Mouse (Mus musculus) forebrain, postnatal 0 days (tissue): ENCODE results near the gene Gatad1. TPM values are rescaled to one million over a fixed set of nuclear protein-coding genes. Genes with fewer than 3 reads are reported as not detected.

Source experiments
- ATAC-seq: fragments of 200-750 bp; cut with Nextera tagmentation; 2 replicates; pipeline ENCODE4 v1.8.0; 2017; ENCODE audit warnings: mild to moderate bottlenecking, moderate library complexity
- DNase-seq: peaks from one replicate; pipeline ENCODE4 v3.0.0-alpha.2; 2015
- H3K27ac ChIP-seq: fragments of 300-500 bp; sonication (generic); 2 replicates; pipeline ENCODE4 v1.5.1; 2014; ENCODE audit warnings: low read depth, mild to moderate bottlenecking, antibody characterized with exemption, low read length, moderate library complexity, mixed read lengths
- H3K27me3 ChIP-seq: fragments of 300-500 bp; sonication (generic); 2 replicates; pipeline ENCODE4 v1.6.1; 2014; ENCODE audit warnings: mild to moderate bottlenecking, low read length, mixed read lengths; ENCODE audit not compliant: insufficient read depth
- H3K36me3 ChIP-seq: fragments of 300-500 bp; sonication (generic); 2 replicates; pipeline ENCODE4 v1.6.1; 2014; ENCODE audit warnings: mild to moderate bottlenecking, moderate library complexity; ENCODE audit not compliant: insufficient read depth
- H3K4me1 ChIP-seq: fragments of 300-500 bp; sonication (generic); 2 replicates; pipeline ENCODE4 v1.6.1; 2014; ENCODE audit warnings: antibody characterized with exemption; ENCODE audit not compliant: insufficient read depth
- H3K4me2 ChIP-seq: fragments of 300-500 bp; sonication (generic); 2 replicates; pipeline ENCODE4 v1.6.1; 2014; ENCODE audit warnings: low read depth, mild to moderate bottlenecking, moderate library complexity
- H3K4me3 ChIP-seq: fragments of 300-500 bp; sonication (generic); 2 replicates; pipeline ENCODE4 v1.5.1; 2014; ENCODE audit warnings: low read depth, low read length, mixed read lengths
- H3K9ac ChIP-seq: fragments of 300-500 bp; sonication (generic); 2 replicates; pipeline ENCODE4 v1.6.1; 2014; ENCODE audit warnings: mild to moderate bottlenecking
- H3K9me3 ChIP-seq: fragments of 300-500 bp; sonication (generic); 2 replicates; pipeline ENCODE4 v1.6.1; 2016; ENCODE audit warnings: low read length
- CTCF ChIP-seq: sonication (generic); IDR thresholded peaks from 2 replicates; pipeline ENCODE4 v1.5.1; 2016; ENCODE audit warnings: antibody characterized with exemption, control low read depth, low read depth
- WGBS: fragments of 180-500 bp; shearing (Covaris S2); extraction: QIAGEN DNeasy Blood & Tissue Kit; methylation state at CpG from one replicate; pipeline ENCODE4 v1.1.7; 2014; 5-methylcytosine and 5-hydroxymethylcytosine counted together
- polyA plus RNA-seq: library from polyadenylated mRNA; unstranded; fragments of >200 nt; fragmentation: Nextera tagmentation; extraction: Ambion mirVana; gene quantifications from 2 replicates; pipeline ENCODE4 v1.2.1, GENCODE M21; 2015
- total RNA-seq: library from RNA; depleted of rRNA; stranded (reverse); fragments of >200 nt; gene quantifications from 2 replicates; pipeline ENCODE4 v1.2.3, GENCODE M21; 2014; rRNA removed

Gatad1 gene
- total RNA-seq (109 and 120 TPM in 2 replicates), polyA plus RNA-seq (77.6 and 79.0 TPM in 2 replicates)

DNA sequence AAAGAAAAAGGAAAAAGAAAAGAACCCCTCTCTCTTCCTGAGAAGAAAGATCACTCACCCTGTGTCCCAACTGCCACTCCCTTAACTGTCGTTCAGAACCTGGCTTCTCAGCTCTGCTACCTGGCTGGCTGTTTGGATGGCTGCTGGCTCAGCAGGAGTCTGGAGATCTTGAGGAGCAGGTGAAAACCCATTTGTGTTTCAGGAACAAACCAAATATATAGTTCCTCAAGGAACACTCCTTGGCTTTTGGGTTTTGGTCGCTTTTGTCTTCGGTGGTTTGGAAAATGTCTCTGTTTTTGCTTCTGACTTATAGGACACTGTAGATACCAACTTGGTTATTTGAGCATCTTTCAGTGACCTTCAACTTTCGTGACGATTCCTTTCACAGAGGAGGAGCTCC, at the start of gene Gatad1:
Gene Gatad1, minus strand, starts transcription at position 101 of the 400 bp plus-strand sequence.
- Histone ChIP-seq H3K36me3 (no peaks in the 10 kb centered on the region), H3K4me2 (no peak within 1 kb of the TSS), H3K27ac (no peak within 1 kb of the TSS), H3K9ac (no peak within 1 kb of the TSS), H3K27me3 (no peaks in the 10 kb centered on the region), H3K4me1 (no peaks in the 10 kb centered on the region), H3K9me3 (no peaks in the 10 kb centered on the region), H3K4me3 (no peak within 1 kb of the TSS)
- TF ChIP-seq CTCF: no peak
- DNase-seq: no peak
- 77% methylated on average over 5 of the region's 5 CpGs for WGBS
- no peak for ATAC-seq

DNA sequence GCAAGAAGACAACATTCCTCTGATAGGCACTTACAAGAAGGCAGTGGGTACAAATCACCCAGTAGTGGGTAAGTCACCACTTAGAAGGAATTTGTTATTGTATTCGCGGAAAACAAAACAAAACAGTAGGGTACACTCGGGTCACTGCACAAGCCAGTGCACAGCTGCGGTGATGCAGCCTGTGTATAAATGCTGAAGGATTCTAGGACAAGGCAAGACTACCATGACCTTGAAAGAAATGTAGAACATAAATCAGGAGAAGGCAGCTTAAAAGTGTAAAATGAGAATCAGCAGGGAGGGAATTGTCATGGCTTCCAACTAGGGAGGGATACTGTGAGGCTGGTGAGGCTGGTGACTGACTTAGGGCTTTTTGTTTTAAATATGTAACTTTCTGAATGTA, 45.2 kb upstream of the Gatad1 start:
- no peak for TF ChIP-seq CTCF
- Histone ChIP-seq H3K4me1 (no peaks in the 10 kb centered on the region), H3K4me3 (no peak overlapping the region), H3K27me3 (no peaks in the 10 kb centered on the region), H3K36me3 (peaks cover 23% of the 10 kb centered on the region), H3K9ac (no peak overlapping the region), H3K27ac (no peak overlapping the region), H3K4me2 (no peak overlapping the region), H3K9me3 (no peaks in the 10 kb centered on the region)
- 87% methylated on average over 4 of the region's 4 CpGs for WGBS
- no peak for ATAC-seq
- no peak for DNase-seq

DNA sequence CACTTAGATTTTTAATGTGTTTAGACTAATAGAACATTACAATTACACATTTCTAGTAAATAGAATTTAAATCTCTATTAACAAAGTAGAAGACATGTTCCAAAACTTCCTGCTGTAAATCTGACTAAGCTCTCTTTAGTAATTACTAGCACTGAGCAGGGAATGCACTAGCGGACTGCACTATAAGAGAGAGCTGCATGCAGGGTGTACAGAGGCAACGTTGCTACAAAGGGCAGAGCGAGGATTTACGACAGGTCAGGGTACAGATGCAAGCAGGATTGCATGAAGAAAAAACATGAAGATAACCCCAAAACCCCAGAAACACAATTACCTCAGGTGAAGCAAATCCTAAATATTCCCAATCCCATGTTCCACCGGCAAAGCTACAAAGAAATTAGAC, 43.0 kb upstream of the Gatad1 start:
- DNase-seq (no peak), ATAC-seq (no peak)
- 94% methylated on average over 5 of the region's 5 CpGs for WGBS
- no peak overlapping the region for H3K27ac ChIP-seq
- no peak overlapping the region for H3K9ac ChIP-seq
- no peak overlapping the region for H3K4me2 ChIP-seq
- H3K27me3 ChIP-seq: no peaks in the 10 kb centered on the region
- H3K9me3 ChIP-seq: no peaks in the 10 kb centered on the region
- no peaks in the 10 kb centered on the region for H3K4me1 ChIP-seq
- H3K4me3 ChIP-seq: no peak overlapping the region
- peaks cover 29% of the 10 kb centered on the region for H3K36me3 ChIP-seq
- no peak for TF ChIP-seq CTCF

DNA sequence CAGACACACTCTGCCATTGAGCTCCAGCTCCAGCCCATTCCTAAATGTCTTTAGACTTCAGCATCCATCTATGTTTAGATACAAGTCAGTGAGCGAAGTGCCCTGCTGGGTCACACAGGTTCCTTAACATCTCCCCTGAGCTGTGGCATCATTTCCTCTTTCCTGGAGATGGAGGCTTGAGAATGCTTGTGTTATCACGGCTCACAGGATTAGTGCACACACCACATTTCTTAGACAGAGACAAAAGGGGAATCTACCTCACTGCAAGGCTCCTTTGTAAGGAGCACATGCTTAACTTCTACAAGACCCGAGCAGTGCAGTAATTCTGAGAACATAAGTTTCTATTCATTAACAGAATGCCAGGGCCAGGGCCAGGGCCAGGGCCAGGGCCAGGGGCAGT, 39.0 kb upstream of the Gatad1 start:
- TF ChIP-seq CTCF: no peak
- ATAC-seq (no peak), DNase-seq (no peak)
- H3K4me3 ChIP-seq: no peak overlapping the region
- no peaks in the 10 kb centered on the region for H3K27me3 ChIP-seq
- no peak overlapping the region for H3K27ac ChIP-seq
- no peak overlapping the region for H3K4me2 ChIP-seq
- H3K4me1 ChIP-seq: no peaks in the 10 kb centered on the region
- no peaks in the 10 kb centered on the region for H3K9me3 ChIP-seq
- H3K9ac ChIP-seq: no peak overlapping the region
- WGBS: 72% methylated on average over 3 of the region's 3 CpGs
- peaks cover 60% of the 10 kb centered on the region for H3K36me3 ChIP-seq

DNA sequence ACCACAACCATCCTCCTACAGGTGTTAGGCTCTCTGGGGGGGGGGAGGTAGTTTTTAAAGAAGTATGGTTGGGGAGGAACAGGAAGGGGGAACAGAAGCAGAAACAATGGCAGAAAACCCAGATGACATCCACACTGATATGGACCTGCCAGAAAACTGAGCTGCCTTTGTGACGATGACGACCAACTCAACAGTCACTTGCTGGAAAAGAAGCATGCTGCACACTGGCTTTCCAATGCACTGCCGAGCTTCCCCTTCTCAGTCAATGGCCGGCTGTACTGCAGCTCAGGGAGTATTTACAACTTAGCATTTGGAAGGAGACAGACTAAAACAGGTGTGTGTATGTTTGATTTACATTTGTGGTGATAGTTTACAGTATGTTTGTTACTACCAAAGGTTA, 38.2 kb upstream of the Gatad1 start:
- Histone ChIP-seq H3K27ac (no peak overlapping the region), H3K9ac (no peak overlapping the region), H3K4me3 (no peak overlapping the region), H3K4me1 (no peaks in the 10 kb centered on the region), H3K4me2 (no peak overlapping the region), H3K27me3 (no peaks in the 10 kb centered on the region), H3K9me3 (no peaks in the 10 kb centered on the region), H3K36me3 (peaks cover 56% of the 10 kb centered on the region)
- no peak for TF ChIP-seq CTCF
- no peak for ATAC-seq
- no peak for DNase-seq
- WGBS: 86% methylated on average over 4 of the region's 4 CpGs

DNA sequence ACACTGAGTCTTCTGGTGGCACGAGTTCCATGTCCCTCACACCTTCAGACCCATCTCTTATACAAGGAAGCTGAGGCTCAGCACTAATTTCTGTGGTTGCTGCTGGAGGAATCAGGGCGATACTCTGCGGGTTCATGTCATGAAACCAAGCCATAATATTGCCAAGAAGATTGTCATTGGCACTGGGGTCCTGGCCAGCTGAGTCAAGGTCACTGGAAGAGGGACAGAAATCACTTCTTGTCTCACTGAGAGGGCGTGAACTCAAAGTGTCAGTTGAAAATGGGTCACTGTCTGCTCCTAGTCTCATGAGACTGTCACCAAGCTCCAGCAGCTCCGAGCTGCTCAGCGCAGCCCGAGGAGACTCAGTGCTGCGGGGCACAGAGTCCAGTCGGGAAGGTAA, 36.0 kb upstream of the Gatad1 start:
- WGBS: 96% methylated on average over 9 of the region's 9 CpGs

DNA sequence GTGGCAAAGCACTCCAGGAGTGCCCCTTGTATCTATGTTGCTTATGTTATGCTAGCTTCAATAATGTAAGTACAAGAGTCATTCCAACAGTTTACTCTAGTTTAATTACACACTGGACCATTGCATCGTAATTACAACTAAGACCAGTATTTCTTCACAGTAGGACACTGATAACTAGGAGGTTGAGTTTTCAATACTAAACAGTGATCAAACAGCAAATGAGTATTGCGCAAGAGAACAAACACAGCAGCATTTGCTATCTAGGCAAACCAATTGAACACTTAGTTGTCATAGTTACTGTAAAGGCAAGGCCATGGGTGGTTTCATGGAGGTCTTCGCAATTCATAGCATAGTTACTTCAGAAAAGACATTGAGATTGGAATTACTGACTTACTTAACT, 34.3 kb upstream of the Gatad1 start:
- no peaks in the 10 kb centered on the region for H3K27me3 ChIP-seq
- WGBS: 94% methylated on average over 3 of the region's 3 CpGs
- H3K4me3 ChIP-seq: no peak overlapping the region
- ATAC-seq (no peak), DNase-seq (no peak)
- TF ChIP-seq CTCF: no peak
- H3K36me3 ChIP-seq: peaks cover 66% of the 10 kb centered on the region
- no peaks in the 10 kb centered on the region for H3K4me1 ChIP-seq
- no peak overlapping the region for H3K27ac ChIP-seq
- H3K9me3 ChIP-seq: no peaks in the 10 kb centered on the region
- no peak overlapping the region for H3K4me2 ChIP-seq
- no peak overlapping the region for H3K9ac ChIP-seq

More for the DNA sequence above, 36.0 kb upstream of the Gatad1 start:
- Histone ChIP-seq H3K9me3 (no peaks in the 10 kb centered on the region), H3K4me3 (no peak overlapping the region), H3K36me3 (peaks cover 65% of the 10 kb centered on the region), H3K4me2 (no peak overlapping the region), H3K27ac (no peak overlapping the region), H3K4me1 (no peaks in the 10 kb centered on the region), H3K27me3 (no peaks in the 10 kb centered on the region), H3K9ac (no peak overlapping the region)
- no peak for TF ChIP-seq CTCF
- ATAC-seq (no peak), DNase-seq (no peak)

DNA sequence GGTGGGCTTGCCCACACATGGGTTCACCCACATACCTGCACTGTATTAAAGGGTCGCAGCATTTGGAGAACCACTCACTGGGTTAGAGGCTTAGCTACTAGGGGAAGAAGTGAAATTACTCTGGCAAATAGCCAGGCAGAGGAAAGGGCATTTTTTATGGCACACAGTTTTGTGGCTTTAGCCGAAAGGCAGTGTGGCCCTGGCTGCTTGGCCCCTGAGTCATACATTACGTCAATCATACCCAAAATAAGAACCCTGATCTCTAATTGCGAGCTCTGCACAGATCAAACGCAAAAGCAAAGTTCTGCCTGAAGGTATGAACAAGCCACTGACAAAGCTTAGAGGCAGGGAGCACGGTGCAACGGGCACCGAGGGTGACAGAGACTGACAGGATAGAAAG, 31.3 kb upstream of the Gatad1 start:
- H3K4me3 ChIP-seq: no peak overlapping the region
- no peaks in the 10 kb centered on the region for H3K4me1 ChIP-seq
- H3K9me3 ChIP-seq: no peaks in the 10 kb centered on the region
- DNase-seq (no peak), ATAC-seq (no peak)
- H3K9ac ChIP-seq: no peak overlapping the region
- TF ChIP-seq CTCF: no peak
- no peak overlapping the region for H3K4me2 ChIP-seq
- 93% methylated on average over 8 of the region's 8 CpGs for WGBS
- peaks cover 45% of the 10 kb centered on the region for H3K36me3 ChIP-seq
- H3K27me3 ChIP-seq: no peaks in the 10 kb centered on the region
- H3K27ac ChIP-seq: no peak overlapping the region
